Mouse (Mus musculus) CH12.LX (cell line): ENCODE data around the gene Znrd1. TPM values are rescaled to one million over a fixed set of nuclear protein-coding genes. Genes with fewer than 3 reads are reported as not detected.
A peak's percentile ranks its signal among the peaks of the same experiment; 100 is the strongest.

Source experiments
- DNase-seq: peaks from one replicate; pipeline ENCODE4 v3.0.0-alpha.2; 2013; ENCODE audit errors: extremely low read depth
- H3K27ac ChIP-seq: 2 replicates; pipeline ENCODE4 v1.5.1; 2012; ENCODE audit warnings: low read depth, mild to moderate bottlenecking, control low read depth, moderate library complexity; ENCODE audit not compliant: insufficient read depth
- H3K27me3 ChIP-seq: replicated peaks from 2 replicates; pipeline ENCODE3; 2012; ENCODE audit warnings: inconsistent platforms
- H3K36me3 ChIP-seq, 2 experiments: replicated peaks in 1 of 2; 2 replicates each; pipeline versions ENCODE3 to v1.6.1; 2012; ENCODE audit warnings: inconsistent platforms in 1 of 2, low read length in 1 of 2, mild to moderate bottlenecking in 1 of 2, mixed read lengths in 1 of 2, moderate library complexity in 1 of 2; ENCODE audit not compliant: control insufficient read depth in 1 of 2, insufficient read depth in 1 of 2
- H3K4me1 ChIP-seq, 2 experiments: 2 replicates each; pipeline ENCODE4 v1.6.1; 2012; ENCODE audit warnings: inconsistent platforms in 1 of 2, moderate library complexity in 1 of 2; ENCODE audit not compliant: insufficient read depth in 2 of 2, control insufficient read depth in 1 of 2
- H3K4me2 ChIP-seq: 2 replicates; pipeline ENCODE4 v1.6.1; 2012; ENCODE audit warnings: low read depth, mild to moderate bottlenecking, control low read depth; ENCODE audit not compliant: poor library complexity, insufficient read depth, severe bottlenecking
- H3K4me3 ChIP-seq, 3 experiments: fragments of 150-350 bp in 1 of 3; sonication (generic) in 1 of 3; replicated peaks in 1 of 3; 2 replicates each; pipeline versions ENCODE3 to v1.5.1; 2011 to 2012; ENCODE audit warnings: low read depth in 2 of 3, low read length in 2 of 3, mild to moderate bottlenecking in 2 of 3, moderate library complexity in 2 of 3, control low read depth in 1 of 3, improper control_type of control experiment in 1 of 3, inconsistent platforms in 1 of 3, mixed read lengths in 1 of 3; ENCODE audit not compliant: poor library complexity in 1 of 3
- H3K79me2 ChIP-seq: replicated peaks from 2 replicates; pipeline ENCODE4 v1.6.1; 2012; ENCODE audit warnings: mild to moderate bottlenecking, moderate library complexity; ENCODE audit not compliant: control insufficient read depth, poor library complexity, insufficient read depth, severe bottlenecking; ENCODE audit errors: extremely low read depth
- H3K9ac ChIP-seq: 2 replicates; pipeline ENCODE4 v1.6.1; 2012; ENCODE audit warnings: low read depth, mild to moderate bottlenecking, control low read depth, moderate library complexity; ENCODE audit not compliant: insufficient read depth
- H3K9me3 ChIP-seq: replicated peaks from 2 replicates; pipeline ENCODE3; 2012; ENCODE audit warnings: low read length, inconsistent platforms, mixed read lengths
- BHLHE40 ChIP-seq: IDR thresholded peaks from 2 replicates; pipeline ENCODE4 v1.6.1; 2011; ENCODE audit warnings: mild to moderate bottlenecking, low read depth, low read length, improper control_type of control experiment
- CTCF ChIP-seq, 2 experiments: IDR thresholded peaks in 1 of 2; conservative IDR thresholded peaks in 1 of 2; 2 replicates each; pipeline ENCODE4 v1.5.1; 2011 to 2012; ENCODE audit warnings: low read depth in 2 of 2, low read length in 2 of 2, improper control_type of control experiment in 1 of 2, inconsistent platforms in 1 of 2, mild to moderate bottlenecking in 1 of 2, moderate library complexity in 1 of 2
- E2F4 ChIP-seq: IDR thresholded peaks from 2 replicates; pipeline ENCODE4 v1.6.1; 2011; ENCODE audit warnings: low read depth, low read length, improper control_type of control experiment; ENCODE audit not compliant: insufficient replicate concordance
- ELF1 ChIP-seq: IDR thresholded peaks from 2 replicates; pipeline ENCODE4 v1.6.1; 2014; ENCODE audit warnings: low read depth, mild to moderate bottlenecking, inconsistent platforms, low read length, improper control_type of control experiment
- EP300 ChIP-seq: IDR thresholded peaks from 2 replicates; pipeline ENCODE4 v1.6.1; 2011; ENCODE audit warnings: low read length, improper control_type of control experiment
- ETS1 ChIP-seq: conservative IDR thresholded peaks from 2 replicates; pipeline ENCODE4 v1.6.1; 2012; ENCODE audit warnings: low read depth, mild to moderate bottlenecking, inconsistent platforms, low read length, improper control_type of control experiment, moderate library complexity
- HCFC1 ChIP-seq: IDR thresholded peaks from 2 replicates; pipeline ENCODE4 v1.6.1; 2012; ENCODE audit warnings: low read depth, mild to moderate bottlenecking, inconsistent platforms, low read length, improper control_type of control experiment
- IRF4 ChIP-seq: IDR thresholded peaks from 2 replicates; pipeline ENCODE4 v1.6.1; 2014; ENCODE audit warnings: low read depth, mild to moderate bottlenecking, inconsistent platforms, low read length, improper control_type of control experiment
- JUN ChIP-seq: IDR thresholded peaks from 2 replicates; pipeline ENCODE4 v1.6.1; 2011; ENCODE audit warnings: low read depth, mild to moderate bottlenecking, low read length, improper control_type of control experiment, moderate library complexity; ENCODE audit not compliant: insufficient read depth
- JUND ChIP-seq: conservative IDR thresholded peaks from 2 replicates; pipeline ENCODE4 v1.6.1; 2011; ENCODE audit warnings: low read depth, low read length, improper control_type of control experiment
- MAFK ChIP-seq: IDR thresholded peaks from 2 replicates; pipeline ENCODE4 v1.6.1; 2011; ENCODE audit warnings: low read length, improper control_type of control experiment; ENCODE audit not compliant: insufficient replicate concordance
- MAX ChIP-seq: IDR thresholded peaks from 2 replicates; pipeline ENCODE4 v1.6.1; 2011; ENCODE audit warnings: low read length, improper control_type of control experiment
- MEF2A ChIP-seq: IDR thresholded peaks from 2 replicates; pipeline ENCODE4 v1.6.1; 2014; ENCODE audit warnings: low read depth, mild to moderate bottlenecking, inconsistent platforms, low read length, improper control_type of control experiment, borderline replicate concordance
- MXI1 ChIP-seq: IDR thresholded peaks from 2 replicates; pipeline ENCODE4 v1.6.1; 2011; ENCODE audit warnings: mild to moderate bottlenecking, low read depth, low read length, improper control_type of control experiment
- NELFE ChIP-seq: IDR thresholded peaks from 2 replicates; pipeline ENCODE4 v1.6.1; 2011; ENCODE audit warnings: low read depth, low read length, improper control_type of control experiment
- NRF1 ChIP-seq: IDR thresholded peaks from 2 replicates; pipeline ENCODE4 v1.6.1; 2014; ENCODE audit warnings: low read depth, mild to moderate bottlenecking, inconsistent platforms, low read length, improper control_type of control experiment, moderate library complexity
- PAX5 ChIP-seq: IDR thresholded peaks from 2 replicates; pipeline ENCODE4 v1.6.1; 2012; ENCODE audit warnings: low read length, inconsistent platforms, mixed read lengths
- POLR2A ChIP-seq: IDR thresholded peaks from 2 replicates; pipeline ENCODE4 v1.6.1; 2011; ENCODE audit warnings: low read depth, mild to moderate bottlenecking, improper control_type of control experiment, low read length
- RAD21 ChIP-seq: IDR thresholded peaks from 2 replicates; pipeline ENCODE4 v1.6.1; 2011; ENCODE audit warnings: low read depth, mild to moderate bottlenecking, low read length, improper control_type of control experiment, moderate library complexity
- RCOR1 ChIP-seq: conservative IDR thresholded peaks from 2 replicates; pipeline ENCODE4 v1.6.1; 2012; ENCODE audit warnings: low read depth, mild to moderate bottlenecking, inconsistent platforms, low read length, improper control_type of control experiment
- SMC3 ChIP-seq: IDR thresholded peaks from 2 replicates; pipeline ENCODE4 v1.6.1; 2011; ENCODE audit warnings: low read depth, low read length, improper control_type of control experiment
- TBP ChIP-seq: conservative IDR thresholded peaks from 2 replicates; pipeline ENCODE4 v1.6.1; 2011; ENCODE audit warnings: low read depth, low read length, improper control_type of control experiment
- TCF12 ChIP-seq: IDR thresholded peaks from 2 replicates; pipeline ENCODE4 v1.6.1; 2014; ENCODE audit warnings: low read depth, mild to moderate bottlenecking, inconsistent platforms, low read length, improper control_type of control experiment
- ZC3H11A ChIP-seq: IDR thresholded peaks from 2 replicates; pipeline ENCODE4 v1.6.1; 2012; ENCODE audit warnings: low read depth, mild to moderate bottlenecking, inconsistent platforms, low read length, improper control_type of control experiment
- ZMIZ1 ChIP-seq: IDR thresholded peaks from 2 replicates; pipeline ENCODE4 v1.6.1; 2012; ENCODE audit warnings: low read depth, mild to moderate bottlenecking, inconsistent platforms, low read length, improper control_type of control experiment
- ZNF384 ChIP-seq: IDR thresholded peaks from 2 replicates; pipeline ENCODE4 v1.6.1; 2012; ENCODE audit warnings: low read depth, low read length, improper control_type of control experiment, inconsistent platforms
- dilution Hi-C: fragments of 300-500 bp; cut with MboI; formaldehyde crosslinking; loops from 2 replicates; pipeline ENCODE4 v1.14.3; 2020; ENCODE audit warnings: low sequenced_read_pairs; ENCODE audit not compliant: extremely low pct_unique_long_range_greater_than_20kb, extremely low pct_ligation_motif_present
- in situ Hi-C: fragments of 300-500 bp; cut with MboI; formaldehyde crosslinking; loops from 3 replicates; pipeline ENCODE4 v1.14.3; 2019; ENCODE audit warnings: low sequenced_read_pairs, low pct_ligation_motif_present, low pct_unique_long_range_greater_than_20kb, mixed read lengths
- polyA plus RNA-seq: library from polyadenylated mRNA; unstranded; fragments of >175 nt; gene quantifications from 2 replicates; pipeline ENCODE4 v1.2.1, GENCODE M21; 2012; ENCODE audit warnings: low read depth; ENCODE audit not compliant: insufficient read length
- total RNA-seq, 2 experiments: library from RNA; depleted of rRNA; stranded (reverse); fragments of 300-350 nt in 1 of 2; fragments of >200 nt in 1 of 2; gene quantifications; 2 replicates each; pipeline ENCODE4 v1.2.3; 2012 to 2014

Gene Znrd1
- total and polyA plus RNA-seq, 3 experiments = 66.8 to 98.1 (median 66.9) TPM

- TF ChIP-seq JUN = no peak
- TF ChIP-seq ZNF384 = no peak
- TF ChIP-seq POLR2A = no peak
- no peak for TF ChIP-seq ZMIZ1
- no peak for TF ChIP-seq BHLHE40
- TF ChIP-seq NELFE = no peak
- no peak for TF ChIP-seq ZC3H11A
Measured at GRCm38 (mm10) chr17:36997033-36997735, 38.8 kb upstream of the Znrd1 start (continued).

GRCm38 (mm10) chr17:36995448-36995847 is 37.1 kb upstream of the Znrd1 start:
- H3K79me2 ChIP-seq = no peaks in the 10 kb centered on the region
- H3K36me3 ChIP-seq = no peaks in the 10 kb centered on the region
- no peak overlapping the region for H3K27ac ChIP-seq
- in situ Hi-C loops = loop anchor here (10.0 kb wide), 1 partner anchor 81 kb away; no protein-coding TSS in a partner anchor
- H3K4me2 ChIP-seq = no peak overlapping the region
- no peak overlapping the region for H3K4me3 ChIP-seq
- H3K27me3 ChIP-seq = no peaks in the 10 kb centered on the region
- no peak for DNase-seq
- dilution Hi-C loops = no loop called here
- no peak overlapping the region; the same call in 1 of the 2 replicates for H3K9ac ChIP-seq
- peaks cover 3 to 43% of the 10 kb centered on the region in 2 experiments; a peak in 2 of 4 replicates for H3K4me1 ChIP-seq
- TF ChIP-seq TBP = no peak
- 0 out of 4 replicates have a peak, but pooled peaks of 1 of the 2 experiments have one; percentile 13 for TF ChIP-seq CTCF (conservative IDR thresholded peaks at IDR 0.05 in 1 of 2, IDR thresholded peaks at IDR 0.05 in 1 of 2; ENCODE audit: low read depth in 2 of 2, low read length in 2 of 2)
- no peak for TF ChIP-seq MXI1
- no peaks in the 10 kb centered on the region for H3K9me3 ChIP-seq

DNA sequence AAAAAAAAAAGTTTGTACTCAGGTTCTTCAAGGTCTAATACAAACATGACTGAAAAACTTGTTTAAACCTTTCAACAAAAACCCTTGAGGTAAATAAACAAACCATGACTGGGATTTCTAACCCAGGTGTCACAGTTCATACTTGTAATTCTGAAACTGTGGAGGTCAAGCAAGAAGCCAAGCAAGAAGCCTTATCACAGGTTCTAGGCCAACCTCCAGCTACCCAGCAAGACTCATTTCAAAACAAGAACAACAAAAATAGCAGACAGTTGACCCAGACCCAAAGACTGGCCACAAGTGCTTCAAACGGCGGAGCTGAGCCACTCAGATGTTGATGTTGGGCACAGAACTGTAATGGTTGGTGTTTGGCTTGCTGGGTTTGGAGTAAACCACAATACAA is 36.2 kb upstream of the Znrd1 start:
- DNase-seq = peak; percentile 71
- dilution Hi-C loops (no loop called here), in situ Hi-C loops (loop anchor here (10.0 kb wide), 1 partner anchor 80 kb away; no protein-coding TSS in a partner anchor)
- H3K36me3 ChIP-seq = no peaks in the 10 kb centered on the region
- H3K9ac ChIP-seq = peak overlapping the region; percentile 53
- H3K4me2 ChIP-seq = peak overlapping the region; percentile 50; the same call in 1 of the 2 replicates
- TF ChIP-seq PAX5 (no peak), BHLHE40 (peak; percentile 55), JUND (peak; percentile 93), EP300 (peak; percentile 90), MEF2A (peak; percentile 98), ZNF384 (peak; percentile 40; the same call in 1 of the 2 replicates), RCOR1 (no peak), NRF1 (no peak), MAFK (peak; percentile 28; the same call in 1 of the 2 replicates), MAX (peak; percentile 50), JUN (peak; percentile 72), TCF12 (peak; percentile 76), ETS1 (peak; percentile 70), SMC3 (no peak), HCFC1 (peak; percentile 30; the same call in 1 of the 2 replicates), RAD21 (no peak; the same call in 1 of the 2 replicates), ELF1 (0 out of 2 replicates have a peak, but pooled peaks have one; percentile 25), IRF4 (peak; percentile 96), ZC3H11A (no peak), E2F4 (no peak)
- no peaks in the 10 kb centered on the region for H3K79me2 ChIP-seq
- no peaks in the 10 kb centered on the region for H3K9me3 ChIP-seq
- peaks cover 3 to 43% of the 10 kb centered on the region in 2 experiments; a peak in 2 of 4 replicates for H3K4me1 ChIP-seq
- peak overlapping the region; percentile 84 for H3K27ac ChIP-seq
- H3K4me3 ChIP-seq = peak overlapping the region in 1 of 3 experiments; percentile 35
- no peaks in the 10 kb centered on the region for H3K27me3 ChIP-seq
